Mouse (Mus musculus) stomach, embryonic 15.5 days (tissue): ENCODE measurements around the gene Trpm2. TPM values are rescaled to one million over a fixed set of nuclear protein-coding genes. Genes with fewer than 3 reads are reported as not detected.

Source experiments
- ATAC-seq: fragments of 200-750 bp; cut with Nextera tagmentation; 2 replicates; pipeline ENCODE4 v1.8.0; 2017; ENCODE audit warnings: low read depth, moderate number of reproducible peaks, moderate TSS enrichment; ENCODE audit not compliant: insufficient read depth, low FRiP score
- H3K27ac ChIP-seq: fragments of 300-500 bp; sonication (generic); 2 replicates; pipeline ENCODE4 v1.5.1; 2015; ENCODE audit warnings: mild to moderate bottlenecking, inconsistent platforms
- H3K27me3 ChIP-seq: fragments of 300-500 bp; sonication (generic); replicated peaks from 2 replicates; pipeline ENCODE4 v1.6.1; 2015; ENCODE audit warnings: inconsistent platforms
- H3K36me3 ChIP-seq: fragments of 300-500 bp; sonication (generic); 2 replicates; pipeline ENCODE4 v1.6.1; 2015; ENCODE audit warnings: inconsistent platforms
- H3K4me1 ChIP-seq: fragments of 300-500 bp; sonication (generic); 2 replicates; pipeline ENCODE4 v1.6.1; 2015; ENCODE audit warnings: inconsistent platforms
- H3K4me2 ChIP-seq: fragments of 300-500 bp; sonication (generic); 2 replicates; pipeline ENCODE4 v1.6.1; 2015; ENCODE audit warnings: mild to moderate bottlenecking, inconsistent platforms
- H3K4me3 ChIP-seq: fragments of 300-500 bp; sonication (generic); replicated peaks from 2 replicates; pipeline ENCODE4 v1.5.1; 2015; ENCODE audit warnings: inconsistent platforms
- H3K9ac ChIP-seq: fragments of 300-500 bp; sonication (generic); 2 replicates; pipeline ENCODE4 v1.6.1; 2015; ENCODE audit warnings: inconsistent platforms
- H3K9me3 ChIP-seq: fragments of 300-500 bp; sonication (generic); 2 replicates; pipeline ENCODE4 v1.6.1; 2016; ENCODE audit warnings: inconsistent platforms
- WGBS: fragments of 180-500 bp; shearing (Covaris S2); methylation state at CpG from one replicate; pipeline ENCODE4 v1.1.7; 2015; 5-methylcytosine and 5-hydroxymethylcytosine counted together
- polyA plus RNA-seq: library from polyadenylated mRNA; unstranded; fragments of >200 nt; fragmentation: Nextera tagmentation; extraction: Ambion mirVana; gene quantifications from 2 replicates; pipeline ENCODE4 v1.2.1, GENCODE M21; 2015

Gene Trpm2
- polyA plus RNA-seq, 1 experiment from 2014 or later, result 1.2 TPM

DNA sequence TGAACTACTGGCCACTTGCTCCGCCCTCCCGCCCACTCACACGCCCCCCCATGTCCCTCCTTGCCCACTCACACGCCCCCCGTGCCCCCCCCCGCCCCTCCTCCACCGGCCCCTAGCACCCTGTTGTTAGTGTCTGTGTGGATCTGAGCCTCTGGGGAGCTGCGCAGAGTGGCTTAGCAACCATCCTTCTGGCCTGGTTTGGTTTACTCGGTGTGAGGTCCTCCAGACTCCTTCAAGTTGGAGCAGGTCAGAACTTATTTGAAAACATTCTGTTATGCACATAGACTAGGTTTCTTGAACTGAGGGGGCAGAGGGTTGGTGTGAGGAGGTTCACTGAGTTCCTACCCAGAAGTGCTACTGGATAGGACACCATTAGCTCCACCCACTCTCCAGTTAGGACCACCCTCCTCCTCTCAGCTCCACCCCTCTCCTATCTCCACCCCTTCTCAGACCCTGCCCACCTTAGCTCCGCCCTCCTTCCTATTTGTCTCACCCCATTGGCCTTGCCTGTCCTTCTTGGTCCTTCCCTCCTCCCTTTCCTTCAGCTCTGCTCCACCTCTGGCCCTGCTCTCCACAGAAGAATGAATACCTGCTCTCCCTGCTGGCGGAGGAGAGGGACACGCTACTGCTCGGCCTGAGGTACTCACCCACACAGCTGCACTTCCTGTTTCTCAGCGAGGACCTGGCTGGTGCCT lies 106.1 kb downstream of the Trpm2 start:
- Histone ChIP-seq H3K4me1 (no peaks in the 10 kb centered on the region), H3K4me3 (peak overlapping the region; percentile 26), H3K27ac (peak overlapping the region; percentile 13; the same call in 1 of the 2 replicates), H3K9ac (no peak overlapping the region), H3K36me3 (no peaks in the 10 kb centered on the region), H3K9me3 (no peaks in the 10 kb centered on the region), H3K4me2 (peak overlapping the region; percentile 46), H3K27me3 (no peaks in the 10 kb centered on the region)
- ATAC-seq, result peak; percentile 88
- whole genome bisulfite sequencing, result 30% methylated on average over 14 of the region's 14 CpGs

GRCm38 (mm10) chr10:77861675-77862074 lies 108.7 kb downstream of the Trpm2 start, which contains the start of gene Gm3285:
Gene Gm3285, plus strand, starts transcription at chr10:77861975.
- 46% methylated on average over 7 of the region's 7 CpGs for WGBS
- Histone ChIP-seq H3K4me3 (no peak within 1 kb of the TSS), H3K36me3 (no peaks in the 10 kb centered on the region), H3K4me2 (no peak within 1 kb of the TSS), H3K27me3 (no peaks in the 10 kb centered on the region), H3K4me1 (no peaks in the 10 kb centered on the region), H3K9ac (no peak within 1 kb of the TSS), H3K27ac (no peak within 1 kb of the TSS), H3K9me3 (no peaks in the 10 kb centered on the region)
- no peak for ATAC-seq

Other genes starting within 250 kb of the Trpm2 start
- not detected in 2 replicates for gene Krtap12-1, start 250.0 kb downstream of the Trpm2 start, polyA plus RNA-seq
- not detected in 2 replicates for gene Gm10100, start 244.1 kb downstream of the Trpm2 start, polyA plus RNA-seq
- gene Gm18596, start 227.9 kb downstream of the Trpm2 start, polyA plus RNA-seq, result not detected in 2 replicates
- not detected in 2 replicates for gene Gm9736, start 219.2 kb downstream of the Trpm2 start, polyA plus RNA-seq
- gene Gm3233, start 210.9 kb downstream of the Trpm2 start, polyA plus RNA-seq, result not detected in 2 replicates
- not detected in 2 replicates for gene Gm3238, start 199.2 kb downstream of the Trpm2 start, polyA plus RNA-seq
- gene Gm7138, start 193.6 kb downstream of the Trpm2 start, polyA plus RNA-seq, result not detected in 2 replicates
- gene Gm3250, start 188.0 kb downstream of the Trpm2 start, polyA plus RNA-seq, result not detected in 2 replicates
- gene Gm7137, start 182.4 kb downstream of the Trpm2 start, polyA plus RNA-seq, result not detected in 2 replicates
- not detected in 2 replicates for gene Gm9639, start 175.5 kb downstream of the Trpm2 start, polyA plus RNA-seq
- not detected in 2 replicates for gene Gm19668, start 171.4 kb downstream of the Trpm2 start, polyA plus RNA-seq
- not detected in 2 replicates for gene Gm9507, start 158.7 kb downstream of the Trpm2 start, polyA plus RNA-seq
- not detected in 2 replicates for gene Gm2696, start 155.9 kb downstream of the Trpm2 start, polyA plus RNA-seq
- gene Krtap10-4, start 143.5 kb downstream of the Trpm2 start, polyA plus RNA-seq, result not detected in 2 replicates
- gene Krtap10-10, start 134.6 kb downstream of the Trpm2 start, polyA plus RNA-seq, result not detected in 2 replicates
- not detected in 2 replicates for gene Gm36176, start 123.8 kb downstream of the Trpm2 start, polyA plus RNA-seq
- gene Gm10318, start 117.7 kb downstream of the Trpm2 start, polyA plus RNA-seq, result not detected in 2 replicates
- not detected in 2 replicates for gene Gm3285, start 108.6 kb downstream of the Trpm2 start, polyA plus RNA-seq
- gene Lrrc3, start 68.0 kb downstream of the Trpm2 start, polyA plus RNA-seq, result 5.0 and 6.4 TPM in 2 replicates
- 23.6 and 26.7 TPM in 2 replicates for gene 1810043G02Rik, start 8.0 kb upstream of the Trpm2 start, polyA plus RNA-seq
- 193 and 202 TPM in 2 replicates for gene Pfkl, start 39.5 kb upstream of the Trpm2 start, polyA plus RNA-seq
- 0.35 and 0.86 TPM in 2 replicates for gene Dnmt3l, start 71.4 kb upstream of the Trpm2 start, polyA plus RNA-seq
- 0.68 and 0.75 TPM in 2 replicates for gene Aire, start 73.0 kb upstream of the Trpm2 start, polyA plus RNA-seq
- 5.1 and 5.3 TPM in 2 replicates for gene Icosl, start 98.7 kb upstream of the Trpm2 start, polyA plus RNA-seq
- 32.7 and 40.2 TPM in 2 replicates for gene D10Jhu81e, start 199.2 kb upstream of the Trpm2 start, polyA plus RNA-seq
- gene Pwp2, start 214.6 kb upstream of the Trpm2 start, polyA plus RNA-seq, result 14.6 and 17.3 TPM in 2 replicates